Mouse (Mus musculus): ENCODE results near the gene Ehd1. TPM values are rescaled to one million over a fixed set of nuclear protein-coding genes. Genes with fewer than 3 reads are reported as not detected.

Ehd1 gene
- polyA plus RNA-seq, 1 experiment from 2014 or later, result 81.8 TPM

GRCm38 (mm10) chr19:6346023-6346422 is 69.5 kb downstream of the Ehd1 start:
- WGBS, result 91% methylated on average over 5 of the region's 5 CpGs
- Histone ChIP-seq H3K9me3 (no peaks in the 10 kb centered on the region), H3K27me3 (replicated peaks; ENCODE audit: low read depth, poor library complexity, severe bottlenecking) (no peaks in the 10 kb centered on the region), H3K36me3 (replicated peaks) (peaks cover 63% of the 10 kb centered on the region), H3K27ac (replicated peaks) (no peak overlapping the region), H3K4me3 (peak overlapping the region; percentile 3; the same call in 1 of the 2 replicates), H3K4me1 (peaks cover 61% of the 10 kb centered on the region)
- DNase-seq (ENCODE audit: low spot score), result no peak

DNA sequence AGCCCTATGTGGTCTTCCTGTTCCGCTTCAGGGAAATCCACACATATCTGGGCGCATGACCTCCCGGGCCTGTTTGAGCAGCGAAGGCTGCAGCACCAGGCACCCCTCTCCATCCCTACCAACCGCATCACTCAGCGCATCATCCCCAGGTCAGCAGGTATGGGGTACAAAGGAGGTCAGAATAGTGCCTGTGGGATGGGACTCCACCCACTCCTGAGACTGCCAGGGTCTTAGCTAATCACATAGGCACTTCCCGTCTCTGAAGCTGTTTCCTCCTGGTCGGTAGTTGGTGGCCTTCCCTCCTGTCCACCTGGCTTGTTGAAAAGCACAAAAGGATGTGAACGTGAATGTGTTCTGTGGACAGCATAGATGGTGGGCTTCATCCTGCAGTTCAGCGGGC is 70.1 kb downstream of the Ehd1 start:
- Histone ChIP-seq H3K9me3 (no peaks in the 10 kb centered on the region), H3K4me3 (peak overlapping the region; percentile 3; the same call in 1 of the 2 replicates), H3K27ac (replicated peaks) (no peak overlapping the region), H3K4me1 (peaks cover 61% of the 10 kb centered on the region), H3K36me3 (replicated peaks) (peaks cover 69% of the 10 kb centered on the region), H3K27me3 (replicated peaks; ENCODE audit: low read depth, poor library complexity, severe bottlenecking) (no peaks in the 10 kb centered on the region)
- no peak for DNase-seq (ENCODE audit: low spot score)
- WGBS, result 90% methylated on average over 10 of the region's 10 CpGs

- no peaks in the 10 kb centered on the region for H3K9me3 ChIP-seq
- WGBS, result 91% methylated on average over 4 of the region's 4 CpGs
- no peaks in the 10 kb centered on the region for H3K27me3 ChIP-seq (replicated peaks; ENCODE audit: low read depth, poor library complexity, severe bottlenecking)
- no peak for DNase-seq (ENCODE audit: low spot score)
- H3K4me1 ChIP-seq, result peaks cover 52% of the 10 kb centered on the region
- peaks cover 68% of the 10 kb centered on the region for H3K36me3 ChIP-seq (replicated peaks)
- no peak overlapping the region for H3K4me3 ChIP-seq
- no peak overlapping the region for H3K27ac ChIP-seq (replicated peaks)
Measured at GRCm38 (mm10) chr19:6347615-6348014, 71.1 kb downstream of the Ehd1 start.

- H3K36me3 ChIP-seq (replicated peaks), result peaks cover 69% of the 10 kb centered on the region
- 60% methylated on average over 9 of the region's 9 CpGs for WGBS
- peak; percentile 39 for DNase-seq (ENCODE audit: low spot score)
Measured at GRCm38 (mm10) chr19:6348717-6349116, 72.2 kb downstream of the Ehd1 start.

GRCm38 (mm10) chr19:6349215-6349983 is 72.9 kb downstream of the Ehd1 start:
- H3K27ac ChIP-seq (replicated peaks), result peak overlapping the region; percentile 64
- H3K36me3 ChIP-seq (replicated peaks), result peaks cover 69% of the 10 kb centered on the region
- DNase-seq (ENCODE audit: low spot score), result peak; percentile 73
- H3K4me1 ChIP-seq, result peaks cover 51% of the 10 kb centered on the region
- no peaks in the 10 kb centered on the region for H3K27me3 ChIP-seq (replicated peaks; ENCODE audit: low read depth, poor library complexity, severe bottlenecking)
- 27% methylated on average over 14 of the region's 14 CpGs for WGBS
- H3K9me3 ChIP-seq, result no peaks in the 10 kb centered on the region
- peak overlapping the region; percentile 33 for H3K4me3 ChIP-seq

More at GRCm38 (mm10) chr19:6348717-6349116, 72.2 kb downstream of the Ehd1 start:
- Histone ChIP-seq H3K27me3 (replicated peaks; ENCODE audit: low read depth, poor library complexity, severe bottlenecking) (no peaks in the 10 kb centered on the region), H3K27ac (replicated peaks) (peak overlapping the region; percentile 64), H3K9me3 (no peaks in the 10 kb centered on the region), H3K4me3 (0 out of 2 replicates have a peak overlapping the region, but pooled peaks have one; percentile 33), H3K4me1 (peaks cover 45% of the 10 kb centered on the region)

MicroRNA genes within 50 kb of the gene (microRNA counts, 519-probe panel; counts per million panel counts)
- microRNA mmu-miR-192, result 188 counts per million, percentile 57 among the panel's probes with 10 or more counts

Small RNA genes within 50 kb of the gene (microRNA-seq; reads per million reads assigned to microRNA genes)
- gene Mir192 (77.2 reads per million, percentile 46 among the genes with 10 or more reads in this experiment), gene Mir194-2 (65.9 reads per million, percentile 44 among the genes with 10 or more reads in this experiment), gene Mir6989 (0.91 reads per million)

Other genes starting within 250 kb of the Ehd1 start
- 34.5 and 38.1 TPM in 2 replicates for gene Syvn1, start 230.1 kb upstream of the Ehd1 start, polyA plus RNA-seq (2016; fragmentation: Nextera tagmentation; extraction: Ambion mirVana)
- gene Mrpl49, start 218.9 kb upstream of the Ehd1 start, polyA plus RNA-seq (2016; fragmentation: Nextera tagmentation; extraction: Ambion mirVana), result 82.5 and 84.6 TPM in 2 replicates
- gene Fau, start 218.9 kb upstream of the Ehd1 start, polyA plus RNA-seq (2016; fragmentation: Nextera tagmentation; extraction: Ambion mirVana), result 831 and 861 TPM in 2 replicates
- 33.8 and 35.6 TPM in 2 replicates for gene Znhit2, start 215.5 kb upstream of the Ehd1 start, polyA plus RNA-seq (2016; fragmentation: Nextera tagmentation; extraction: Ambion mirVana)
- 30.3 and 31.4 TPM in 2 replicates for gene Tm7sf2, start 208.4 kb upstream of the Ehd1 start, polyA plus RNA-seq (2016; fragmentation: Nextera tagmentation; extraction: Ambion mirVana)
- 70.5 and 71.9 TPM in 2 replicates for gene Vps51, start 199.5 kb upstream of the Ehd1 start, polyA plus RNA-seq (2016; fragmentation: Nextera tagmentation; extraction: Ambion mirVana)
- gene Tmem262, start 196.7 kb upstream of the Ehd1 start, polyA plus RNA-seq (2016; fragmentation: Nextera tagmentation; extraction: Ambion mirVana), result not detected in 2 replicates
- gene Gm28374, start 194.5 kb upstream of the Ehd1 start, polyA plus RNA-seq (2016; fragmentation: Nextera tagmentation; extraction: Ambion mirVana), result 2.0 TPM in 2 replicates
- 75.7 and 79.7 TPM in 2 replicates for gene Zfpl1, start 191.8 kb upstream of the Ehd1 start, polyA plus RNA-seq (2016; fragmentation: Nextera tagmentation; extraction: Ambion mirVana)
- 66.2 and 70.1 TPM in 2 replicates for gene Cdca5, start 191.7 kb upstream of the Ehd1 start, polyA plus RNA-seq (2016; fragmentation: Nextera tagmentation; extraction: Ambion mirVana)
- 0.41 and 0.56 TPM in 2 replicates for gene AC131692.1, start 182.3 kb upstream of the Ehd1 start, polyA plus RNA-seq (2016; fragmentation: Nextera tagmentation; extraction: Ambion mirVana)
- 0.87 and 0.89 TPM in 2 replicates for gene Naaladl1, start 170.9 kb upstream of the Ehd1 start, polyA plus RNA-seq (2016; fragmentation: Nextera tagmentation; extraction: Ambion mirVana)
- 66.1 and 67.7 TPM in 2 replicates for gene Sac3d1, start 158.1 kb upstream of the Ehd1 start, polyA plus RNA-seq (2016; fragmentation: Nextera tagmentation; extraction: Ambion mirVana)
- gene Snx15, start 148.4 kb upstream of the Ehd1 start, polyA plus RNA-seq (2016; fragmentation: Nextera tagmentation; extraction: Ambion mirVana), result 29.1 and 30.2 TPM in 2 replicates
- not detected in 2 replicates for gene Batf2, start 135.7 kb upstream of the Ehd1 start, polyA plus RNA-seq (2016; fragmentation: Nextera tagmentation; extraction: Ambion mirVana)
- 111 and 112 TPM in 2 replicates for gene Arl2, start 135.2 kb upstream of the Ehd1 start, polyA plus RNA-seq (2016; fragmentation: Nextera tagmentation; extraction: Ambion mirVana)
- not detected in 2 replicates for gene Majin, start 92.3 kb upstream of the Ehd1 start, polyA plus RNA-seq (2016; fragmentation: Nextera tagmentation; extraction: Ambion mirVana)
- 0.98 and 1.3 TPM in 2 replicates for gene Gpha2, start 50.3 kb upstream of the Ehd1 start, polyA plus RNA-seq (2016; fragmentation: Nextera tagmentation; extraction: Ambion mirVana)
- 25.5 and 26.3 TPM in 2 replicates for gene Ppp2r5b, start 40.9 kb upstream of the Ehd1 start, polyA plus RNA-seq (2016; fragmentation: Nextera tagmentation; extraction: Ambion mirVana)
- gene Atg2a, start 35.1 kb upstream of the Ehd1 start, polyA plus RNA-seq (2016; fragmentation: Nextera tagmentation; extraction: Ambion mirVana), result 12.5 and 13.6 TPM in 2 replicates
- 0.12 and 0.39 TPM in 2 replicates for gene Cdc42bpg, start 29.7 kb downstream of the Ehd1 start, polyA plus RNA-seq (2016; fragmentation: Nextera tagmentation; extraction: Ambion mirVana)
- gene Men1, start 58.3 kb downstream of the Ehd1 start, polyA plus RNA-seq (2016; fragmentation: Nextera tagmentation; extraction: Ambion mirVana), result 122 and 130 TPM in 2 replicates
- 11.0 and 14.0 TPM in 2 replicates for gene Map4k2, start 64.4 kb downstream of the Ehd1 start, polyA plus RNA-seq (2016; fragmentation: Nextera tagmentation; extraction: Ambion mirVana)
- gene Sf1, start 87.0 kb downstream of the Ehd1 start, polyA plus RNA-seq (2016; fragmentation: Nextera tagmentation; extraction: Ambion mirVana), result 185 and 205 TPM in 2 replicates
- gene Pygm, start 107.7 kb downstream of the Ehd1 start, polyA plus RNA-seq (2016; fragmentation: Nextera tagmentation; extraction: Ambion mirVana), result 1.1 and 2.2 TPM in 2 replicates
- 14.2 and 18.6 TPM in 2 replicates for gene Rasgrp2, start 122.6 kb downstream of the Ehd1 start, polyA plus RNA-seq (2016; fragmentation: Nextera tagmentation; extraction: Ambion mirVana)
- 1.9 TPM in 2 replicates for gene Nrxn2, start 142.0 kb downstream of the Ehd1 start, polyA plus RNA-seq (2016; fragmentation: Nextera tagmentation; extraction: Ambion mirVana)